Mouse (Mus musculus) spleen, adult 12 weeks (tissue): Measurements from ENCODE around the gene Cd3d.
"Not testable (repeated sequence)": the region's sequence is repeated elsewhere in the genome, so short reads cannot be mapped to it uniquely, and the experiment has no call there.

ENCODE experiments used
- DNase-seq: peaks from one replicate; pipeline ENCODE4 v3.0.0; 2022; ENCODE audit warnings: low spot score

The Cd3d gene

GRCm38 (mm10) chr9:44981676-44982075, at the start of gene Cd3d:
Cd3d (plus strand) TSS chr9:44981786.
- DNase-seq = no peak

GRCm38 (mm10) chr9:44941756-44942155, 39.8 kb upstream of the Cd3d start:
- DNase-seq = no peak

- DNase-seq = no peak
These were observed 39.2 kb upstream of the Cd3d start for GRCm38 (mm10) chr9:44942421-44942820.

GRCm38 (mm10) chr9:44946185-44946695, 35.3 kb upstream of the Cd3d start:
- DNase-seq = no peak

- no peak for DNase-seq
These were observed 33.8 kb upstream of the Cd3d start for GRCm38 (mm10) chr9:44947836-44948235.

- DNase-seq = no peak
These were observed 27.2 kb upstream of the Cd3d start for GRCm38 (mm10) chr9:44954432-44954831.

GRCm38 (mm10) chr9:44965126-44965832, 16.3 kb upstream of the Cd3d start, which contains the start of gene Ube4a:
Ube4a (minus strand) TSS chr9:44965600.
- DNase-seq = peak; percentile 99

GRCm38 (mm10) chr9:44965833-44966466, 15.6 kb upstream of the Cd3d start:
- DNase-seq = no peak

GRCm38 (mm10) chr9:44966815-44967242, 14.8 kb upstream of the Cd3d start:
- DNase-seq = peak; percentile 60

- DNase-seq = not testable (repeated sequence)
These were observed 13.8 kb upstream of the Cd3d start for GRCm38 (mm10) chr9:44967763-44968162.

- DNase-seq = no peak
These were observed 12.1 kb upstream of the Cd3d start for GRCm38 (mm10) chr9:44969450-44969849.

- no peak for DNase-seq
These were observed 3.8 kb upstream of the Cd3d start for GRCm38 (mm10) chr9:44977813-44978212.

GRCm38 (mm10) chr9:44979806-44980205, 1.8 kb upstream of the Cd3d start:
- no peak for DNase-seq

GRCm38 (mm10) chr9:44980242-44980641, 1.3 kb upstream of the Cd3d start, which contains the start of gene Cd3g:
Cd3g (minus strand) TSS chr9:44980431.
- DNase-seq = no peak

- DNase-seq = no peak
These were observed 482 bp upstream of the Cd3d start for GRCm38 (mm10) chr9:44981104-44981503.

GRCm38 (mm10) chr9:44982081-44982480, 495 bp downstream of the Cd3d start:
- no peak for DNase-seq

GRCm38 (mm10) chr9:44982531-44982930, 945 bp downstream of the Cd3d start:
- no peak for DNase-seq

GRCm38 (mm10) chr9:44983001-44983400, 1.4 kb downstream of the Cd3d start:
- DNase-seq = no peak

GRCm38 (mm10) chr9:44985721-44986161, 4.2 kb downstream of the Cd3d start:
- no peak for DNase-seq

- DNase-seq = peak; percentile 65
These were observed 4.7 kb downstream of the Cd3d start for GRCm38 (mm10) chr9:44986242-44986781.

- DNase-seq = no peak
These were observed 5.4 kb downstream of the Cd3d start for GRCm38 (mm10) chr9:44986976-44987375.

GRCm38 (mm10) chr9:44991821-44992220, 10.2 kb downstream of the Cd3d start:
- DNase-seq = no peak

- no peak for DNase-seq
These were observed 10.7 kb downstream of the Cd3d start for GRCm38 (mm10) chr9:44992271-44992670.
